Mouse (Mus musculus): ENCODE results near the gene Sdc3.

GRCm38 (mm10) chr4:130859467-130859866 is 67.1 kb downstream of the Sdc3 start:
- TF ChIP-seq CTCF (IDR thresholded peaks at IDR 0.05; ENCODE audit: extremely low read depth, insufficient read length, insufficient replicate concordance, low read depth, low read length) (no peak), POLR2A (IDR thresholded peaks at IDR 0.05; ENCODE audit: low read depth, low read length) (no peak)
